Mouse (Mus musculus) hindbrain, embryonic 15.5 days (tissue): ENCODE data around the gene Smok3a. TPM values are rescaled to one million over a fixed set of nuclear protein-coding genes. Genes with fewer than 3 reads are reported as not detected.
"Not testable (repeated sequence)": the region's sequence is repeated elsewhere in the genome, so short reads cannot be mapped to it uniquely, and the experiment has no call there.

Experiments used
- ATAC-seq: fragments of 200-750 bp; cut with Nextera tagmentation; 2 replicates; pipeline ENCODE4 v1.8.0; 2017; ENCODE audit warnings: low read depth, moderate number of reproducible peaks, moderate TSS enrichment; ENCODE audit not compliant: low FRiP score
- H3K27ac ChIP-seq: fragments of 300-500 bp; sonication (generic); replicated peaks from 2 replicates; pipeline ENCODE4 v1.5.1; 2015; ENCODE audit warnings: mild to moderate bottlenecking, inconsistent platforms
- H3K27me3 ChIP-seq: fragments of 300-500 bp; sonication (generic); 2 replicates; pipeline ENCODE4 v1.6.1; 2015; ENCODE audit warnings: control low read depth, inconsistent platforms
- H3K36me3 ChIP-seq: fragments of 300-500 bp; sonication (generic); 2 replicates; pipeline ENCODE4 v1.6.1; 2015; ENCODE audit warnings: control low read depth, inconsistent platforms
- H3K4me1 ChIP-seq: fragments of 300-500 bp; sonication (generic); replicated peaks from 2 replicates; pipeline ENCODE4 v1.6.1; 2015; ENCODE audit warnings: control low read depth, inconsistent platforms
- H3K4me2 ChIP-seq: fragments of 300-500 bp; sonication (generic); 2 replicates; pipeline ENCODE4 v1.6.1; 2015; ENCODE audit warnings: moderate library complexity, mild to moderate bottlenecking, inconsistent platforms
- H3K4me3 ChIP-seq: fragments of 300-500 bp; sonication (generic); 2 replicates; pipeline ENCODE4 v1.5.1; 2015; ENCODE audit warnings: mild to moderate bottlenecking, inconsistent platforms
- H3K9ac ChIP-seq: fragments of 300-500 bp; sonication (generic); 2 replicates; pipeline ENCODE4 v1.6.1; 2015; ENCODE audit warnings: inconsistent platforms
- H3K9me3 ChIP-seq: fragments of 300-500 bp; sonication (generic); 2 replicates; pipeline ENCODE4 v1.6.1; 2016; ENCODE audit warnings: control low read depth, inconsistent platforms
- WGBS: fragments of 180-500 bp; shearing (Covaris S2); methylation state at CpG from one replicate; pipeline ENCODE4 v1.1.7; 2015; 5-methylcytosine and 5-hydroxymethylcytosine counted together
- polyA plus RNA-seq: library from polyadenylated mRNA; unstranded; fragments of >200 nt; fragmentation: Nextera tagmentation; extraction: Ambion mirVana; gene quantifications from 2 replicates; pipeline ENCODE4 v1.2.1, GENCODE M21; 2015

Gene Smok3a
- polyA plus RNA-seq, 1 experiment from 2014 or later = not detected

- not testable (repeated sequence) for H3K9me3 ChIP-seq, H3K4me3 ChIP-seq, H3K36me3 ChIP-seq, H3K4me1 ChIP-seq, H3K27me3 ChIP-seq, ATAC-seq, H3K27ac ChIP-seq, H3K4me2 ChIP-seq, H3K9ac ChIP-seq
- WGBS = 89% methylated on average over 3 of the region's 4 CpGs
Observed at GRCm38 (mm10) chr5:138019577-138019976, 1.5 kb upstream of the Smok3a start.

- not testable (repeated sequence) for ATAC-seq, H3K4me1 ChIP-seq, H3K9me3 ChIP-seq, H3K4me3 ChIP-seq, H3K36me3 ChIP-seq, H3K27me3 ChIP-seq, H3K4me2 ChIP-seq, H3K9ac ChIP-seq, H3K27ac ChIP-seq
- WGBS = no CpG with 5 or more reads among the region's 5 CpGs
Observed at GRCm38 (mm10) chr5:138052894-138053293, 31.8 kb downstream of the Smok3a start, which contains the start of gene Smok3c. Smok3c (plus strand) TSS chr5:138053194.

GRCm38 (mm10) chr5:138073803-138074202, 52.7 kb downstream of the Smok3a start:
- 92% methylated on average over 4 of the region's 4 CpGs for WGBS
- H3K4me1 ChIP-seq = no peaks in the 10 kb centered on the region
- no peaks in the 10 kb centered on the region for H3K36me3 ChIP-seq
- no peak overlapping the region for H3K4me3 ChIP-seq
- no peaks in the 10 kb centered on the region for H3K9me3 ChIP-seq
- ATAC-seq = no peak
- H3K4me2 ChIP-seq = no peak overlapping the region
- H3K9ac ChIP-seq = no peak overlapping the region
- H3K27ac ChIP-seq = no peak overlapping the region
- no peaks in the 10 kb centered on the region for H3K27me3 ChIP-seq

GRCm38 (mm10) chr5:138075684-138076083, 54.6 kb downstream of the Smok3a start:
- H3K4me3 ChIP-seq = no peak overlapping the region
- H3K9ac ChIP-seq = no peak overlapping the region
- WGBS = 80% methylated on average over 3 of the region's 3 CpGs
- no peak overlapping the region for H3K4me2 ChIP-seq
- no peaks in the 10 kb centered on the region for H3K9me3 ChIP-seq
- H3K27ac ChIP-seq = no peak overlapping the region
- ATAC-seq = no peak
- no peaks in the 10 kb centered on the region for H3K4me1 ChIP-seq
- H3K27me3 ChIP-seq = no peaks in the 10 kb centered on the region
- H3K36me3 ChIP-seq = no peaks in the 10 kb centered on the region

- no peak overlapping the region for H3K4me2 ChIP-seq
- WGBS = 60% methylated on average over 2 of the region's 2 CpGs
- no peaks in the 10 kb centered on the region for H3K36me3 ChIP-seq
- H3K4me1 ChIP-seq = no peaks in the 10 kb centered on the region
- H3K27ac ChIP-seq = no peak overlapping the region
- H3K4me3 ChIP-seq = no peak overlapping the region
- H3K9me3 ChIP-seq = no peaks in the 10 kb centered on the region
- no peaks in the 10 kb centered on the region for H3K27me3 ChIP-seq
- no peak for ATAC-seq
- no peak overlapping the region for H3K9ac ChIP-seq
Observed at GRCm38 (mm10) chr5:138076148-138076547, 55.1 kb downstream of the Smok3a start.

- no peak overlapping the region for H3K27ac ChIP-seq
- H3K4me3 ChIP-seq = no peak overlapping the region
- H3K27me3 ChIP-seq = no peaks in the 10 kb centered on the region
- H3K4me1 ChIP-seq = 0 out of 2 replicates have a peak, but pooled peaks cover 3% of the 10 kb centered on the region
- H3K9me3 ChIP-seq = no peaks in the 10 kb centered on the region
- no peak for ATAC-seq
- no peak overlapping the region for H3K4me2 ChIP-seq
- H3K36me3 ChIP-seq = no peaks in the 10 kb centered on the region
- H3K9ac ChIP-seq = no peak overlapping the region
- WGBS = 92% methylated on average over 5 of the region's 5 CpGs
Observed at GRCm38 (mm10) chr5:138080456-138080855, 59.4 kb downstream of the Smok3a start.

GRCm38 (mm10) chr5:138081446-138081845, 60.4 kb downstream of the Smok3a start:
- WGBS = 84% methylated on average over 9 of the region's 9 CpGs
- Histone ChIP-seq H3K4me2 (no peak overlapping the region), H3K27ac (no peak overlapping the region), H3K9me3 (no peaks in the 10 kb centered on the region), H3K27me3 (no peaks in the 10 kb centered on the region), H3K4me1 (peaks cover 10% of the 10 kb centered on the region), H3K36me3 (no peaks in the 10 kb centered on the region), H3K4me3 (no peak overlapping the region), H3K9ac (no peak overlapping the region)
- no peak for ATAC-seq

GRCm38 (mm10) chr5:138083318-138083900, 62.3 kb downstream of the Smok3a start:
- H3K27me3 ChIP-seq = no peaks in the 10 kb centered on the region
- H3K4me1 ChIP-seq = peaks cover 29% of the 10 kb centered on the region
- WGBS = 72% methylated on average over 2 of the region's 2 CpGs

GRCm38 (mm10) chr5:138083936-138084335, 62.9 kb downstream of the Smok3a start:
- peaks cover 34% of the 10 kb centered on the region for H3K4me1 ChIP-seq
- no peaks in the 10 kb centered on the region for H3K36me3 ChIP-seq
- H3K27ac ChIP-seq = no peak overlapping the region
- no peak for ATAC-seq
- H3K9me3 ChIP-seq = no peaks in the 10 kb centered on the region
- no peak overlapping the region for H3K4me2 ChIP-seq
- WGBS = 95% methylated on average over 2 of the region's 2 CpGs
- no peaks in the 10 kb centered on the region for H3K27me3 ChIP-seq
- H3K4me3 ChIP-seq = no peak overlapping the region
- no peak overlapping the region for H3K9ac ChIP-seq

More at GRCm38 (mm10) chr5:138083318-138083900, 62.3 kb downstream of the Smok3a start:
- Histone ChIP-seq H3K9me3 (no peaks in the 10 kb centered on the region), H3K36me3 (no peaks in the 10 kb centered on the region), H3K27ac (no peak overlapping the region), H3K4me3 (no peak overlapping the region), H3K4me2 (no peak overlapping the region), H3K9ac (no peak overlapping the region)
- no peak for ATAC-seq

Other genes starting within 250 kb of the Smok3a start
- 43.4 and 44.7 TPM in 2 replicates for gene Ppp1r35, start 242.4 kb upstream of the Smok3a start, polyA plus RNA-seq
- 9.7 and 11.0 TPM in 2 replicates for gene Mepce, start 233.6 kb upstream of the Smok3a start, polyA plus RNA-seq
- gene Zcwpw1, start 233.5 kb upstream of the Smok3a start, polyA plus RNA-seq = 11.9 and 12.8 TPM in 2 replicates
- 0.21 and 0.43 TPM in 2 replicates for gene Pilra, start 185.0 kb upstream of the Smok3a start, polyA plus RNA-seq
- not detected in 2 replicates for gene Pilrb1, start 163.2 kb upstream of the Smok3a start, polyA plus RNA-seq
- not detected in 2 replicates for gene Pilrb2, start 149.4 kb upstream of the Smok3a start, polyA plus RNA-seq
- gene Cyp3a13, start 99.6 kb upstream of the Smok3a start, polyA plus RNA-seq = not detected in 2 replicates
- 1.3 and 1.7 TPM in 2 replicates for gene Gjc3, start 58.2 kb upstream of the Smok3a start, polyA plus RNA-seq
- not detected in 2 replicates for gene Azgp1, start 39.7 kb upstream of the Smok3a start, polyA plus RNA-seq
- not detected in 2 replicates for gene Smok3b, start 168 bp downstream of the Smok3a start, polyA plus RNA-seq
- not detected in 2 replicates for gene Smok3c, start 31.9 kb downstream of the Smok3a start, polyA plus RNA-seq
- gene Zkscan1, start 63.8 kb downstream of the Smok3a start, polyA plus RNA-seq = 20.8 and 22.1 TPM in 2 replicates
- 81.4 and 82.6 TPM in 2 replicates for gene Zscan21, start 95.6 kb downstream of the Smok3a start, polyA plus RNA-seq
- 26.5 and 31.3 TPM in 2 replicates for gene Zfp113, start 134.5 kb downstream of the Smok3a start, polyA plus RNA-seq
- gene Cops6, start 139.8 kb downstream of the Smok3a start, polyA plus RNA-seq = 313 and 320 TPM in 2 replicates
- 24.7 and 26.2 TPM in 2 replicates for gene Ap4m1, start 150.7 kb downstream of the Smok3a start, polyA plus RNA-seq
- gene Mcm7, start 151.2 kb downstream of the Smok3a start, polyA plus RNA-seq = 85.4 and 94.5 TPM in 2 replicates
- 75.5 and 77.7 TPM in 2 replicates for gene Taf6, start 166.2 kb downstream of the Smok3a start, polyA plus RNA-seq
- 26.5 and 29.6 TPM in 2 replicates for gene Cnpy4, start 166.2 kb downstream of the Smok3a start, polyA plus RNA-seq
- 12.4 and 14.7 TPM in 2 replicates for gene Mblac1, start 173.1 kb downstream of the Smok3a start, polyA plus RNA-seq
- not detected in 2 replicates for gene Nxpe5, start 204.6 kb downstream of the Smok3a start, polyA plus RNA-seq
- gene Lamtor4, start 234.2 kb downstream of the Smok3a start, polyA plus RNA-seq = 108 and 111 TPM in 2 replicates
- 17.1 and 21.1 TPM in 2 replicates for gene BC037034, start 242.8 kb downstream of the Smok3a start, polyA plus RNA-seq